Mouse (Mus musculus) limb, embryonic 13.5 days (tissue): Measurements from ENCODE around the gene Golm1. TPM values are rescaled to one million over a fixed set of nuclear protein-coding genes. Genes with fewer than 3 reads are reported as not detected.
A peak's percentile ranks its signal among the peaks of the same experiment; 100 is the strongest.

ENCODE experiments used
- ATAC-seq: fragments of 200-750 bp; cut with Nextera tagmentation; 2 replicates; pipeline ENCODE4 v1.8.0; 2017; ENCODE audit warnings: low read depth, moderate number of reproducible peaks, moderate TSS enrichment; ENCODE audit not compliant: low FRiP score
- H3K27ac ChIP-seq: fragments of 300-500 bp; sonication (generic); 2 replicates; pipeline ENCODE4 v1.5.1; 2015; ENCODE audit warnings: inconsistent platforms, mild to moderate bottlenecking, moderate library complexity
- H3K27me3 ChIP-seq: fragments of 300-500 bp; sonication (generic); 2 replicates; pipeline ENCODE4 v1.6.1; 2015; ENCODE audit warnings: mild to moderate bottlenecking, inconsistent platforms
- H3K36me3 ChIP-seq: fragments of 300-500 bp; sonication (generic); 2 replicates; pipeline ENCODE4 v1.6.1; 2015; ENCODE audit warnings: inconsistent platforms, mild to moderate bottlenecking, moderate library complexity
- H3K4me1 ChIP-seq: fragments of 300-500 bp; sonication (generic); 2 replicates; pipeline ENCODE4 v1.6.1; 2015; ENCODE audit warnings: inconsistent platforms
- H3K4me2 ChIP-seq: fragments of 300-500 bp; sonication (generic); replicated peaks from 2 replicates; pipeline ENCODE4 v1.6.1; 2015; ENCODE audit warnings: inconsistent platforms, mild to moderate bottlenecking, moderate library complexity
- H3K4me3 ChIP-seq: fragments of 300-500 bp; sonication (generic); 2 replicates; pipeline ENCODE4 v1.5.1; 2015; ENCODE audit warnings: moderate library complexity, mild to moderate bottlenecking, inconsistent platforms
- H3K9ac ChIP-seq: fragments of 300-500 bp; sonication (generic); 2 replicates; pipeline ENCODE4 v1.6.1; 2015; ENCODE audit warnings: mild to moderate bottlenecking, inconsistent platforms
- H3K9me3 ChIP-seq: fragments of 300-500 bp; sonication (generic); 2 replicates; pipeline ENCODE4 v1.6.1; 2016; ENCODE audit warnings: inconsistent platforms
- whole genome bisulfite sequencing: fragments of 180-500 bp; shearing (Covaris S2); methylation state at CpG from one replicate; pipeline ENCODE4 v1.1.7; 2015; 5-methylcytosine and 5-hydroxymethylcytosine counted together
- polyA plus RNA-seq: library from polyadenylated mRNA; unstranded; fragments of >200 nt; fragmentation: Nextera tagmentation; extraction: Ambion mirVana; gene quantifications from 2 replicates; pipeline ENCODE4 v1.2.1, GENCODE M21; 2015

The Golm1 gene
- polyA plus RNA-seq, 1 experiment from 2014 or later, result 50.7 TPM

GRCm38 (mm10) chr13:59694008-59694407 lies 18.4 kb upstream of the Golm1 start, which contains the start of gene 4921517D22Rik:
Gene 4921517D22Rik (minus strand): TSS chr13:59694108.
- 86% methylated on average over 3 of the region's 3 CpGs for WGBS
- H3K9ac ChIP-seq, result no peak within 1 kb of the TSS
- no peak within 1 kb of the TSS for H3K4me2 ChIP-seq
- no peak for ATAC-seq
- H3K36me3 ChIP-seq, result no peaks in the 10 kb centered on the region
- H3K4me3 ChIP-seq, result no peak within 1 kb of the TSS
- no peaks in the 10 kb centered on the region for H3K27me3 ChIP-seq
- H3K4me1 ChIP-seq, result no peaks in the 10 kb centered on the region
- H3K27ac ChIP-seq, result no peak within 1 kb of the TSS
- H3K9me3 ChIP-seq, result no peaks in the 10 kb centered on the region

DNA sequence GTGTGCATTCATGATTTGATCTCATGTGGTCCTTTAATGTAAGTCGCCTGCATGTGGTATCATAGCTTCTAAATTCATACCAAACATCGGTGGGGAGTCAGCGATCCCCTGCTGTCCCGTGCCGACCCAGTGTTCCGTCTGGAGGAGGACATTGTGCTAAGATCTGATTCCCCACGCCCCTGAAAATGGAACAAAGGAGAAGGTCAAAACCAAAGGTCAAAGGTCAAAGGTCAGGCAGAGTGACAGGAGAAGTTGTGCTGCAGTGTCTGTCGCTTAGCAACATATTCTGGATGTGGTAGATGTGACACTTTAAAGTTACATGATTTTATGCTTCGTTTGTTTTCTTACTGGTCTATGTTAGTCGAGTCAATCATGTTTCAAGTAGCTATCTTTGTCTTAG lies 15.9 kb upstream of the Golm1 start:
- H3K9ac ChIP-seq, result no peak overlapping the region
- ATAC-seq, result no peak
- H3K4me3 ChIP-seq, result no peak overlapping the region
- H3K4me1 ChIP-seq, result no peaks in the 10 kb centered on the region
- H3K9me3 ChIP-seq, result no peaks in the 10 kb centered on the region
- H3K4me2 ChIP-seq, result no peak overlapping the region
- H3K36me3 ChIP-seq, result no peaks in the 10 kb centered on the region
- 85% methylated on average over 10 of the region's 10 CpGs for WGBS
- H3K27ac ChIP-seq, result no peak overlapping the region
- no peaks in the 10 kb centered on the region for H3K27me3 ChIP-seq

- Histone ChIP-seq H3K9me3 (no peaks in the 10 kb centered on the region), H3K27me3 (no peaks in the 10 kb centered on the region), H3K4me2 (no peak overlapping the region), H3K36me3 (no peaks in the 10 kb centered on the region), H3K4me3 (no peak overlapping the region), H3K4me1 (no peaks in the 10 kb centered on the region), H3K9ac (no peak overlapping the region), H3K27ac (no peak overlapping the region)
- 78% methylated on average over 7 of the region's 7 CpGs for WGBS
- ATAC-seq, result no peak
Observed at GRCm38 (mm10) chr13:59690576-59690975, 15.0 kb upstream of the Golm1 start.

GRCm38 (mm10) chr13:59689843-59690242 lies 14.2 kb upstream of the Golm1 start:
- no peaks in the 10 kb centered on the region for H3K36me3 ChIP-seq
- H3K4me3 ChIP-seq, result no peak overlapping the region
- no peaks in the 10 kb centered on the region for H3K4me1 ChIP-seq
- no peak overlapping the region for H3K4me2 ChIP-seq
- no peak for ATAC-seq
- no peaks in the 10 kb centered on the region for H3K9me3 ChIP-seq
- H3K27ac ChIP-seq, result no peak overlapping the region
- H3K9ac ChIP-seq, result no peak overlapping the region
- WGBS, result 94% methylated on average over 3 of the region's 3 CpGs
- H3K27me3 ChIP-seq, result no peaks in the 10 kb centered on the region

- 86% methylated on average over 9 of the region's 9 CpGs for WGBS
- no peak overlapping the region for H3K4me3 ChIP-seq
Observed at GRCm38 (mm10) chr13:59689313-59689712, 13.7 kb upstream of the Golm1 start.

GRCm38 (mm10) chr13:59688338-59688770 lies 12.7 kb upstream of the Golm1 start:
- Histone ChIP-seq H3K4me1 (no peaks in the 10 kb centered on the region), H3K4me3 (no peak overlapping the region), H3K9me3 (no peaks in the 10 kb centered on the region), H3K4me2 (no peak overlapping the region), H3K27me3 (no peaks in the 10 kb centered on the region), H3K36me3 (no peaks in the 10 kb centered on the region), H3K27ac (no peak overlapping the region), H3K9ac (no peak overlapping the region)
- ATAC-seq, result no peak
- whole genome bisulfite sequencing, result 73% methylated on average over 13 of the region's 13 CpGs

More at GRCm38 (mm10) chr13:59689313-59689712, 13.7 kb upstream of the Golm1 start:
- H3K27ac ChIP-seq, result no peak overlapping the region
- no peaks in the 10 kb centered on the region for H3K36me3 ChIP-seq
- H3K27me3 ChIP-seq, result no peaks in the 10 kb centered on the region
- no peak overlapping the region for H3K4me2 ChIP-seq
- H3K4me1 ChIP-seq, result no peaks in the 10 kb centered on the region
- no peak for ATAC-seq
- no peak overlapping the region for H3K9ac ChIP-seq
- H3K9me3 ChIP-seq, result no peaks in the 10 kb centered on the region

GRCm38 (mm10) chr13:59685236-59685635 lies 9.6 kb upstream of the Golm1 start:
- 83% methylated on average over 3 of the region's 3 CpGs for WGBS

GRCm38 (mm10) chr13:59682629-59683028 lies 7.0 kb upstream of the Golm1 start:
- no peaks in the 10 kb centered on the region for H3K9me3 ChIP-seq
- no peak overlapping the region for H3K27ac ChIP-seq
- H3K9ac ChIP-seq, result no peak overlapping the region
- WGBS, result 27% methylated on average over 7 of the region's 7 CpGs
- no peaks in the 10 kb centered on the region for H3K27me3 ChIP-seq
- no peak for ATAC-seq
- no peaks in the 10 kb centered on the region for H3K4me1 ChIP-seq
- no peak overlapping the region for H3K4me2 ChIP-seq
- no peak overlapping the region for H3K4me3 ChIP-seq
- H3K36me3 ChIP-seq, result no peaks in the 10 kb centered on the region

More at GRCm38 (mm10) chr13:59685236-59685635, 9.6 kb upstream of the Golm1 start:
- H3K36me3 ChIP-seq, result no peaks in the 10 kb centered on the region
- H3K9ac ChIP-seq, result no peak overlapping the region
- H3K27ac ChIP-seq, result no peak overlapping the region
- no peaks in the 10 kb centered on the region for H3K27me3 ChIP-seq
- no peaks in the 10 kb centered on the region for H3K4me1 ChIP-seq
- ATAC-seq, result no peak
- no peak overlapping the region for H3K4me2 ChIP-seq
- no peaks in the 10 kb centered on the region for H3K9me3 ChIP-seq
- H3K4me3 ChIP-seq, result no peak overlapping the region

GRCm38 (mm10) chr13:59679908-59680307 lies 4.3 kb upstream of the Golm1 start:
- no peak overlapping the region for H3K4me3 ChIP-seq
- H3K9me3 ChIP-seq, result no peaks in the 10 kb centered on the region
- ATAC-seq, result no peak
- no peak overlapping the region for H3K4me2 ChIP-seq
- H3K4me1 ChIP-seq, result no peaks in the 10 kb centered on the region
- H3K36me3 ChIP-seq, result no peaks in the 10 kb centered on the region
- 61% methylated on average over 4 of the region's 4 CpGs for WGBS
- H3K27ac ChIP-seq, result no peak overlapping the region
- no peak overlapping the region for H3K9ac ChIP-seq
- H3K27me3 ChIP-seq, result no peaks in the 10 kb centered on the region

GRCm38 (mm10) chr13:59679306-59679705 lies 3.7 kb upstream of the Golm1 start:
- H3K9ac ChIP-seq, result no peak overlapping the region
- WGBS, result 48% methylated on average over 4 of the region's 4 CpGs
- H3K4me3 ChIP-seq, result no peak overlapping the region
- no peaks in the 10 kb centered on the region for H3K9me3 ChIP-seq
- no peaks in the 10 kb centered on the region for H3K27me3 ChIP-seq
- no peak overlapping the region for H3K27ac ChIP-seq
- H3K36me3 ChIP-seq, result no peaks in the 10 kb centered on the region
- no peak for ATAC-seq
- H3K4me1 ChIP-seq, result peaks cover 5% of the 10 kb centered on the region
- H3K4me2 ChIP-seq, result no peak overlapping the region

GRCm38 (mm10) chr13:59676316-59677229 lies 962 bp upstream of the Golm1 start:
- Histone ChIP-seq H3K4me3 (peak overlapping the region; percentile 75; the same call in 1 of the 2 replicates), H3K4me2 (no peak overlapping the region), H3K36me3 (no peaks in the 10 kb centered on the region), H3K27ac (no peak overlapping the region), H3K27me3 (no peaks in the 10 kb centered on the region), H3K9me3 (no peaks in the 10 kb centered on the region), H3K4me1 (peaks cover 21% of the 10 kb centered on the region), H3K9ac (no peak overlapping the region)
- WGBS, result 68% methylated on average over 12 of the region's 12 CpGs
- ATAC-seq, result no peak

DNA sequence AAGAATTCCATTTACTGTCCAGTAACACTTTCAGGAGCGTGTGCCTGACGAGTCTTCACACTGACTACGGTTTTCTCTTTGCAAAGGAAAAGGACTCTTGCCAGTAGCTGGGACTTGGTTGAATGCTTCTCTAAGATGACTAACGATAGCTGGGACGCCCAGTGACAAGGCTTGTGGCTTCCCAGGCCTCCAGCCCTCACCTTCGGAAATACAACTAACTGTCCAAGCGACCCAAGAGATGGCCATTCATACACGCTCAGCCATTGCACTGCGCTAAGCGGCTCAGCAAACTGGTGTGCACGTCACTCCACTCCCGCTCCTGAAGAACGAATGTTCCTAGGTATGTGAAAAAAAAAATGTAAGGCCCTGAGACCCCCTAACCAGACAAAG lies 855 bp downstream of the Golm1 start:
- Histone ChIP-seq H3K4me3 (peak overlapping the region; percentile 75), H3K9ac (peak overlapping the region; percentile 80), H3K27me3 (no peaks in the 10 kb centered on the region), H3K27ac (0 out of 2 replicates have a peak overlapping the region, but pooled peaks have one; percentile 39), H3K4me2 (peak overlapping the region; percentile 84), H3K4me1 (peaks cover 21% of the 10 kb centered on the region), H3K36me3 (no peaks in the 10 kb centered on the region), H3K9me3 (no peaks in the 10 kb centered on the region)
- ATAC-seq, result no peak
- whole genome bisulfite sequencing, result 2% methylated on average over 13 of the region's 13 CpGs
